Comparison of ENCODE assay signal across 10 mouse cellular contexts in the genomic region with DNA sequence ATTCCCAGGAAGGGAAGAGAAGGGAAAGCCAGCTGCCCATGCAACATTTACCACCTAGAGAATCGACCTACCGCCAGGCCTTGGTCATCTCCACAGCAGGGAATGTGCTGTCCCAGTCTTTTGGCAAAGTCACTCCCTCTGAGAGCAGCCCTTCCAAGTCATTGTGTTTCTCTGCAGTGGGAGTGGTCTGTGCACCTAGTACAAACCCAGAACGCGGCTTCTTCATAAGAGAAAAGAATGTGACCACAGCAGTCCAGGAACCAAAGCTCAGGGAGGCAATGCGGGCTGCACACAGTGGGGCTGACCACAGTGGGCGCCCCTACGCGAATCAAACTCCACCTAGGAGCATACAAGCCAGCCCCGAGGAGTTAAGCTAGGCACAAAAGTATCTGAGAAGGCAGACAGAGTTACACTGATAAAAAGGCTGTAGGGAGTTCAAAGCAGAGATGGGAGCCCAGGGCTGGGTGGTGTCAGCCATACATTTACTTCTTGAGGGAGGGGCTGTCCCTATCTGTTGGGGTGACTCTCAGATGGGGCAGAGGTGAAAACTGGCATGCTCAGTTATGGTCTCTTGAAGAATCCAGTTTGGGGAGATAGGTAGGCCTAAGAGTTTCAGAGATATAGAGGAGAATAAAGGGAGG. TPM values are rescaled to one million over a fixed set of nuclear protein-coding genes. Genes with fewer than 3 reads are reported as not detected.
DNase-seq lines count a peak whose midpoint lies in the region; ATAC-seq lines count a peak whose summit lies in the region.
"Had no signal": no experiment of that assay in that cellular context is flagged by ENCODE, and none has a peak within 500 bp of the region (broad histone marks: within the 10 kb centered on the region; RNA-seq: fewer than 3 reads in every experiment).

No protein-coding gene starts in this region.

- H3K4me3 ChIP-seq in megakaryocyte, embryonic 14.5 days (replicated peaks), result peak overlapping the region; percentile 94
- H3K4me3 ChIP-seq in kidney, embryonic 14.5 days (ENCODE audit: low read length), result peak overlapping the region; percentile 53; the same call in 1 of the 2 replicates

- H3K36me3 ChIP-seq in megakaryocyte, embryonic 14.5 days (replicated peaks; ENCODE audit: low read length), result peaks cover 58% of the 10 kb centered on the region
- peaks cover 4% of the 10 kb centered on the region; the same call in 1 of the 2 replicates for H3K36me3 ChIP-seq in kidney, embryonic 14.5 days (ENCODE audit: control insufficient read depth, insufficient read depth, low read length)

- H3K9me3 ChIP-seq in megakaryocyte, embryonic 14.5 days, result no peaks in the 10 kb centered on the region
- no peaks in the 10 kb centered on the region for H3K9me3 ChIP-seq in kidney, embryonic 14.5 days (ENCODE audit: control insufficient read depth, low read length)

- 37% methylated on average over 9 of the region's 9 CpGs for WGBS in kidney, embryonic 14.5 days

- DNase-seq in heart, adult 9 months (ENCODE audit: low spot score in 2 of 2), result peak; percentile 65
- peak; percentile 44 for DNase-seq in lung, postnatal 14 days
- DNase-seq in thymus, postnatal 0 days (ENCODE audit: low spot score), result peak; percentile 31
- DNase-seq in cerebellum, postnatal 10 days, result no peak
- no peak for DNase-seq in left cerebral cortex, adult 9 months (ENCODE audit: low spot score in 2 of 2)

- no peaks in the 10 kb centered on the region for H3K27me3 ChIP-seq in megakaryocyte, embryonic 14.5 days (replicated peaks)
- no peaks in the 10 kb centered on the region for H3K27me3 ChIP-seq in kidney, embryonic 14.5 days (ENCODE audit: control insufficient read depth, insufficient read depth, low read length)
- H3K27me3 ChIP-seq: Patski had no signal

- no peak overlapping the region for H3K9ac ChIP-seq in kidney, embryonic 14.5 days (ENCODE audit: low read depth, low read length)

- no peak for ATAC-seq in megakaryocyte, adult 5-6 weeks (ENCODE audit: poor library complexity, severe bottlenecking)
- ATAC-seq in kidney, embryonic 14.5 days (ENCODE audit: low FRiP score, low TSS enrichment), result no peak
- ATAC-seq: Patski had no signal

- H3K27ac ChIP-seq in kidney, embryonic 14.5 days (ENCODE audit: low read depth, low read length), result peak overlapping the region; percentile 14; the same call in 1 of the 2 replicates
- H3K27ac ChIP-seq: macrophage had no signal

- peak overlapping the region; percentile 87 for H3K4me2 ChIP-seq in kidney, embryonic 14.5 days (replicated peaks; ENCODE audit: low read depth, low read length)

- H3K4me1 ChIP-seq in megakaryocyte, embryonic 14.5 days, result peaks cover 84% of the 10 kb centered on the region
- H3K4me1 ChIP-seq in kidney, embryonic 14.5 days (ENCODE audit: control insufficient read depth, insufficient read depth, low read length), result peaks cover 12% of the 10 kb centered on the region

RNA-seq across cellular contexts. Expression of a gene that starts 1.5 kb away (rescaled TPM):
- 30.1 and 45.3 TPM in 2 replicates for polyA plus RNA-seq in megakaryocyte, embryonic 14.5 days (2012; ENCODE audit: insufficient read depth, low replicate concordance)
- 3.3 and 3.5 TPM in 2 replicates for total RNA-seq in megakaryocyte, adult 5-6 weeks (2015)
- total RNA-seq in megakaryocyte, adult 5-6 weeks (2017), result 1.2 and 7.6 TPM in 2 replicates
- 5.1 and 7.0 TPM in 2 replicates for polyA plus RNA-seq in kidney, embryonic 14.5 days (2014; fragmentation: Nextera tagmentation; extraction: Ambion mirVana)
- polyA plus RNA-seq in thymus, postnatal 0 days (2015; fragmentation: Nextera tagmentation; extraction: Ambion mirVana), result 22.6 and 33.9 TPM in 2 replicates

Comparison
In these comparisons a context has a peak if more than half of its experiments do, and no peak if none do; other contexts are left out.
1. DNase-seq: peak in heart, adult 9 months (2 of 2), lung, postnatal 14 days (single experiment) and thymus, postnatal 0 days (single experiment); none in cerebellum, postnatal 10 days (0 of 2) and left cerebral cortex, adult 9 months (0 of 2).